Mouse (Mus musculus) lung, postnatal 36 days (tissue): ENCODE data around the gene Lonp2.
A peak's percentile ranks its signal among the peaks of the same experiment; 100 is the strongest.

Source experiments
- DNase-seq: peaks from one replicate; pipeline ENCODE4 v3.0.0; 2022; ENCODE audit warnings: mixed read lengths

The Lonp2 gene

DNA sequence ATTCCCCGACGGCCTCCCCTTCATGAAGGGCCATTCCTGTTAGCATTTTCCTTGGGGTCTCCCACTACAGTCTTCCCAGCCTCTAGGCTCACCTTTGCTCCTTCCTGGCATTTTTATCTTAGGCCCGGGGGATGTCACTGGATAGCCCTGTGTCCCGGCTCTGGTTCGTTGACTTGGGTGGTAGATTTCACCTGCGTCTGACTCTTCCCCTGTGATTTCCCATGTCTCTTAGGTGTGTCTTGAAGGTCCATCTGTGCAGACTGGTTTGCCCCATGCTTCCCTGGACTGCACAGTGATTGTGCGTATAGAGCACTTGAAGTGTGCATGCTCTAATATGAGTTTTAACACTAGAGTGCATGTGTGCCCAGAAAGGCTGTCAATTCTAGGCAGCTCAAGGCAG lies 1.1 kb downstream of the Lonp2 start:
- DNase-seq: no peak

DNA sequence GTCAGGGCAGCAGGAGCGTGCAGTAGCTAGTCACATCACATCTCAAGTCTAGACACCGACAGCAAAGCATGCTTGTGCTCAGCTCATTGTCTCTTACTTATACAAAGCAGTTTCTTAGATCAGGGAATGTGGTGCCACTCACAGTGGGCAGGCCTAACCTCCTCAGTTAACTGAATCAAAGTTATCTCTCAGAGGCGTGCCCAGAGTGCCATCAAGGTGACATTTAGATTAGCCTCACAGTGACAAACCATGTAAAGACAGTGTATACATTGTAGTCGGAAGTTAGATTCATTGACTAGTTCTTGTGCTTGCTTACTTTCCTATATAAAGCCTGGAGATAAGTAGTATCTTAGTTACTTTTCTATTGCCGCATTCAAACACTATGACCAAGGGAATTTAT lies 6.4 kb downstream of the Lonp2 start:
- DNase-seq: no peak

DNA sequence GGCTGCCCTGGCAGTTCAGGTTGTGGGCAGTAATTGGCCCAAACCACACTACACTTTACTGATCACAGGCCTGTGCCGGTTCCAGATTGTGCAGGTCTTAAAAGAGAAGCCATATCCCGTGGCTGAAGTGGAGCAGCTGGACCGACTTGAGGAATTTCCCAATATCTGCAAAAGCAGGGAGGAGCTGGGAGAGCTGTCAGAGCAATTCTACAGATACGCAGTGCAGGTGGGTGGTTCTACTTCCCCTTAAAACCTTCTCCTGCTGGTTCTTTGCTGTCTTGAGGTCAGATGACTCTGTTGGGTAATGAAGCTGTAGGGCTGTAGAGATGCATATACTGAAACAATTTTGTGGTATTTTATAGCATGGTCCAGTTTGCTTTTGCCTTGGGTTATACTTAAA lies 7.6 kb downstream of the Lonp2 start:
- DNase-seq: peak; percentile 65

DNA sequence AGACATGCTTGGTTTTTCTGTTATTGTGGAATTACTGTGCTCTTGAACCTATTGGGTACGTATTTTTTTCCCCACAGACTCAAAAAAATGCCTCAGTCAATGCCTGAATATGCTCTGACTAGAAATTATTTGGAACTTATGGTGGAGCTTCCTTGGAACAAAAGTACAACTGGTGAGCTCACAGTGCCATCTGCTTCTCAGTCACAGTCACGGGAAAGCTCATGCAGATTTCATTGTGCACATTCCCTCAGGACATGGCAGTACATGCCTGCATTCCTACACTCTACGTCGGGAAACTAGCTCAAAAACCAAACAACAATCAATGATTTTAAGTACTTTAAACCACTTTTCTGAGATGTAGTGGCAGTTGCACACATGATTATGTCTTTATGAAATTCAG lies 14.0 kb downstream of the Lonp2 start:
- DNase-seq: no peak

DNA sequence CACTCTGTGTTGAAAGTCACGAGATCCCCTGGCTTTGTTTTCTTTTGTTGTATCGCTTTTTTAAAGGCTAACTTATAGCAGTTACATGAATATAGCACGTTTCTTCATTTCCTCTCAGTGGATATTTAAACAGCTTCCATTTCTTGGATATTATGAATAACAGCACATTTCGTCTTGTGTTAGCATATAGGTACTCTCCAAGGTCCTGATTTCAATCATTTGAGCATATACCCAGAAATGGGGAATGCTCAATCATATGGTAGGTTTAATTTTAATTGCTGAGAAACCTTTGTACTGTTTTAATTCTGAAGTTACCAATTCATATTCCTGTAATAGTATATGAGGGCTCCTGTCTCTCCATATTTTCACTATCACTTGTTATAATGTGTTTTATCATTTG lies 15.1 kb downstream of the Lonp2 start:
- DNase-seq: no peak

DNA sequence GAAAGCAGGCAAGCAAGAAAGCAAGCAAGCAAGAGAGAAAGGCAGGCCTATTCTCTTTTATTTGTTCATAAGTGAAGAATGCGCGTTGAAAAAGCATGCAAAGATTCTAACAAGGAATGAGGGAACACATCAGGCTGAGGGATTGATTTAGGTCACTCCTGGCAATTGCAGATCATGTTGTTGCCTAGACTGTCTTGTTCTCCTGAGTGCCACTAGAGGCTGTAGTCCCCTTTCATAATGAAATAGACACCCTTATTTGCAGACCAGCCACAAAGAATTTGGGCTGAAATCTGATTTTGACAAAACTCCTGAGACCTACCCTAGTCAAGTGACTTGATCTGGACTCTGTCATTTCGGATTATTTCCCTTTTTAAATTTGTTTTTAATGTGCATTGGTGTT lies 18.8 kb downstream of the Lonp2 start:
- DNase-seq: no peak

DNA sequence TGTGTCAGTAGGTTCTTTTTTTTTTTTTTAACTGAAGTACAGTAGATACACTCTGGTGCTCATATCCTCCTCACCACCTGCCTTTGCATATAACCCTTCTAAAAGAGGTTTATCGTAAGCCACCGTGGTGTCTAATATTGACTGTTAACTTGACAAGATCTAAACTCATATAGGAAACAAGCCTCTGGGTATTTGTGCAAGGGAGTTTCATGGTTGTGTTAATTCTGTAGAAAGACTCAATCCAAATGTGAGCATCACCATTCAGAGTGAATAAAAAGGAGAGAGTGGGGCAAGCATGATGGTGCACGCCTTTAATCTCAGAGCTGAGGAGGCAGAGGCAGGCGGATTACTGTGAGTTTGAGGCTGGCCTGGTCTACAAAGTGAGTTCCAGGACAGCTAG lies 20.8 kb downstream of the Lonp2 start:
- DNase-seq: no peak

DNA sequence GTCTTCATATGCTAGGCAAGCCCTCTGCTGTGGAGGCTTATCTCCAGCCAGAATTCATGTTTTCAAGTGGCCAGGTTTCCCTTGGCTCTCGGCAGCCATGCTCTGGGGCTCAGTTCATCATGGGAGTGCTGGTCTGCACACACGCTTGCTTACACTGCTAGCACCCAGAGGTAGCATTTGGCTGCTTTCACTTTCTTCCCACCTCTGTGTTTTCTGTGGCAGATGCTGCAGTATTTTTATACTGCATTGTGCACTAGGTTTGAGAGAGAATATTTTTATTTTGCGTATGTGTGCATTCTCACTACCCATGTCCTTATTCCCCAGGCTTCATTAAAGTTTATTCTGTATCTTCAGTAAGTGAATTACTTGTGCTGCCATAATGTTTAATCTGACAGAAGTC lies 23.9 kb downstream of the Lonp2 start:
- DNase-seq: no peak

DNA sequence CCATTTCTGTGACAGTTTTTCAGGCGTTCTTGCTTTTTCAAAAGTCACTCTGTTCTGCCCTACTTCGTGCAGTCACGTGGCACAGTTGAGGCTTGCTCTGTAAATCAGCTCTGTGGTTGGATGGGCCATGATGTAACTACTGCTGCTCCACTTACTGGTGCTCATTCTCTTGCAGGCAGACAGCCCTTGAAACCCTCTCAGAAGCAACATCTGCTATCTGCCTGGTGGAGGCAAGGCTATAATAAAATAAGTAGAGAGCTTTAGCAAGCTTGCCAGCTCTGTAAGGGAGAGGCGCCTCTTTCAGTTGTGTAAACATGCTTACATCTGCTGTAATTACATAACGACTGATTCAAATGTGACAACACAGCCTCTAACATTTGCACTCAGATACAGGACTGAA lies 27.6 kb downstream of the Lonp2 start:
- DNase-seq: no peak

DNA sequence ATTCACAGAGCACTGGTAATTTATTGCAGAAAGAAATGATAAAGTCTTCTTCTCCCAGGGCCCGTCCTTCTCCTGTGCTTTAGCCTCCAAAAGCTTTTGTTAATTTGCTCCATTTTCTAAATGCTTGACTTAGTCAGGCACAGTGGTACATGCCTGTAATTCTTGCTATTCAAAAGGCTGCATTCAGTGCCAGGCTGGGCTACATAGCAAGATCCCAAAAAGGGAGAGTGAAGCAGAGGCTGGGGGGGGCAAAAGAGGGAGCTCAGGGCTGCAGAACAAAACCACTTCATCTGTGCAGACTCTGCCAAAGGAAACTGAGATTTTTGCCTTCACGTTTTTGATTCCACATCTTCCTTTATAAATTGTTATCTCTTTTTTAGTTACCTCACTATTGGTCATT lies 28.7 kb downstream of the Lonp2 start:
- DNase-seq: no peak

DNA sequence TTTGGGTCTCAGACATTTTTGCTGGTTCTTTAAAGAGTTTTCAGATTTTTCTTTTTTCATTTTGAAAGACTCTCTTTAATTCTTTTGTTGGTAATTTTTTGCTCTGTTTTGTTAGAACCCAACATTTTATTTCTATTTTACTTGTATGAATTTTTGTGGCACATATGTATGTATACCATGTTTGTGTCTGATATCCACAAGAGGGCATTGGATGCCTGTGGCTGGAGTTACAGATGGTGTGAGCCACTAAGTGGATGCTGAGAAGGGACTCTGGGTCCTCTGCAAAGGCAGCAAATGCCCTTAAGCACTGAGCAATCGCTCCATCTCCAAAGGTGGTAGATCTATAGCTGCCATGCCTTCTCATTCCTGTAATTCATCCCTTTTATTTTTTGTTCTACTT lies 30.7 kb downstream of the Lonp2 start:
- DNase-seq: peak; percentile 8

DNA sequence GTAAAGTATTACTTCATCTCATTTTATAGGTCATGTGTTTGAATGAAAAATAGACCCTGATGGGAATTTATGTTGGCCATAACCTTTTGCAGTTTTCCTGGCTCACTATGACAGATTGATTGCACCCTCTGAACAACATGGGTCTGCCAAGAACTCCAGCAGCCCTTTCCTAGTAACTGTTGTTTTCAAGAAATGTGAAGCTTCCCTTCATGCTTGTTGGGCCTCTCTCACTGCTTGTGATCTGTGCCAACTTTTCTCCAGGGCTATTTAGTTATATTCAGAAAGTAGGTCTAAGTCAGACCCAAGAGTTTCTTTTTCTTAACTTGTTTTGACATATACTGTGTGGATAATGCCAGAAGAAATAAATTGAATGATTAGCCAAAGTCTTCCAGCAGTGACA lies 44.9 kb downstream of the Lonp2 start:
- peak; percentile 8 for DNase-seq

DNA sequence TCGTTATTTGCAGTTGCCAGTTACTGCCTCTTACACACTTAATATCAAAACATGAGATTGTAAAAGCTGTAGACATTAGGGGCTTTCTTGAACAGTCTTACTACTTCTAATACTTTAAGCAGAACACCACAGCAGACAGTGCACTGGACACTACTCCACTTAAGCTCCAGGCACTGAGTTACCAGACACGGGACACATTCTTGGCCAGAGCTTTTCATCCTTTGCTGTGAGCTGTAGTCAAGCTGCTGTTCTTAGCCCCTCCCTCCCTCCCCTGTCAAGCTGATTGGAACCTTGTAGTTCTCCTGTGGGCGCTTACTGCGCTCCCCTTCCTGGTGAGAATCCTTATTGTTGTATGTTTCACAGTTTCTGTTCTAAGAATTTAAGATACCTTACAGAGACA lies 45.4 kb downstream of the Lonp2 start:
- DNase-seq: no peak

DNA sequence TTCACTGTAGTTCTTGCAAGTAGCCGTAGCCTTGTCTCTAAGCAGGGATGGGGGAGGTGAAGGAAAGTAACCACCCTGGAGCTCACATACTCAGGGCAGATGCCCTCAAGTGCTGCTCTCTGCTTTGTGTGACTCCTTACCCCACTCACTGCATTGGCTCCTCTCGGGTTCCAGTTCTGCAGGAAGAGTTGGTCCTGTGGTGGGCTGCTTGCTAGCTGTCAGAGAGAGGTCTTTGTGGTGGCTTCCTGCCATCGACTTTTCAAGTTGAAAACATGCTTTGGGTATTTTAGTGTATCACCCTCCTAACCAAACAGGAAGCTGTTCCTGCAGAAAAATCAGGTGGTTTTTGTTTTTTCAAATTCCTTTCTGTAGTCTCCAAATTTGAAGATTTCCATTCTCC lies 62.8 kb downstream of the Lonp2 start:
- no peak for DNase-seq

DNA sequence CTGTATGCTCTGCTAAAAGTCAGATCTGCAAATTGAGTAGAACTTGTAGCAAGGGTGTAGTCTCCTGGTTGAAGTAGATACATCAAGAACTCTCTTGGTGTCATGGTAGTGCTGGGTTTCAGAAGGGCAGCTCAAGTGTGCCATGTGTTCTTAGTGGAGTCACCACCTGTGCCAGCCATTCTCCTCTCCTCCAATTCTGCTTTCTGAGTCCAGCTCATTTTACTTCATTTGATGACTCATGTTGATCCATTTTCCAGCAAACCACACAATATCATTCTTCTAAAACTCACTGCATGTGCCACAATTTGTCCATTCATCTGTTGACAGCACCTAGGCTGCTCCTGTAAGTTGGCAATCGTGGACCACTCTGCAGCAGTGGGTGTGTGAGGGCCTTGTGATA lies 68.3 kb downstream of the Lonp2 start:
- no peak for DNase-seq

DNA sequence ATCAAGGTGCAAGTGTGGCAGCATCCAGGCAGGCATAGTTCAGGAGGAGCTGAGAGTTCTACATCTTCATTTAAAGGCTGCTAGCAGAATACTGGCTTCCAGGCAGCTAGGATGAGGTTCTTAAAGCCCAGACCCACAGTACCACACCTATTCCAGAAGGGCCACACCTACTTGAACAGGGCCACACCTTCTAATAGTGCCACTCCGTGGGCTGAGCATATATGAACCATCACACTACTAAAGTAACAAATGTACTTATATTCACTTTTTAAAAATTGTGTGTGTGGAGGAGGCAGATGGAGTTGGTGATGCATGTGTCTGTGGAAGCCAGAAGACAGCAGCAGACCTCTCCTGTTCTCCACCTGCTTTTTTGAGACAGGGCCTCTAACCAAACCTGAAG lies 70.2 kb downstream of the Lonp2 start:
- no peak for DNase-seq

DNA sequence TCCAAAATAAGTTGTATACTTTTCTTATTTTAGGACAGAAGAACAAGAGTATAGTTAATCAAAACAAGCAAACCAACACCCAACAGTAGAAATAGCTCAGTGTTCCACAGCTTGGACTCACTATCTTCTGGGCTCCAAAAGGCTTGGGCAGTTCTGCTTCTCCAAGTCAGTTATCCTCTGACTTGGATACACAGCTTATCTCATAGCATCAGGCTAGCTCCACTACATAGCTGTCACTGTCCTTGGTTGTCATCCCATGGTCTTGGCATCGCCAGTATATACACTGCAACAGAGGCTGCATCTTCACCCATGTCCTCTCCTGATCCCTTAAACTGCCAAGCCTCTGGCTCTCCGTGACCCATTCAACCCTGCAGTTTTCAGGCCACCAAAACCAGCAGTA lies 71.9 kb downstream of the Lonp2 start:
- no peak for DNase-seq

DNA sequence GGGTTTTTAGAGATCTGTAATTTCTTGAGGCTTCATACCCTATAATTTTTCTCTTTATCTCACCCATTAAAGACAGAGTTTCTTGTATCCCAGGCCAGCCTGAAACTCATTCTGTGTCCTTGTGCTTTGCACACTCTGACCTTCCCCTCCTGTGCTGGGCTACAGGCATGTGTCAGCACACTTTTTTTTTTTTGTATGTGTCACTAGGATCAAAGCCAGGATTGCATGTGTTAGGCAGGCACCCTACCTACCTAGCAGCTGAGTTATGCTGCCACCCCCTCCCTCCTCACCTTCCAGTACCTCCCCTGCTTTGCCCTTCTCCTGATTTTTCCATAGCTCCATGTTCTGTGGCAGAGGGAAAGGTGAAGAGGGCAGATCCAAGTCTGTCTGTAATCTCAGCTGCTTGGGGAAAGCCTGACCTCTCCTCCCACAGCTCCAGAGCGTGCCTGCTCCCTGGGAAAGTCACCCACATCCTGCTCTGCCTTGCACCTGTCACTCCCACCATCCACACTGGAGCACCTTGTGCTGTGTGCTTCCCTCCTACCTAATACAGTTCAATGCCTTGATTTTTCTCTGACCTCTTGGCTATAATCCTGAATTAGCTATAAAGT lies 75.1 kb downstream of the Lonp2 start:
- no peak for DNase-seq

DNA sequence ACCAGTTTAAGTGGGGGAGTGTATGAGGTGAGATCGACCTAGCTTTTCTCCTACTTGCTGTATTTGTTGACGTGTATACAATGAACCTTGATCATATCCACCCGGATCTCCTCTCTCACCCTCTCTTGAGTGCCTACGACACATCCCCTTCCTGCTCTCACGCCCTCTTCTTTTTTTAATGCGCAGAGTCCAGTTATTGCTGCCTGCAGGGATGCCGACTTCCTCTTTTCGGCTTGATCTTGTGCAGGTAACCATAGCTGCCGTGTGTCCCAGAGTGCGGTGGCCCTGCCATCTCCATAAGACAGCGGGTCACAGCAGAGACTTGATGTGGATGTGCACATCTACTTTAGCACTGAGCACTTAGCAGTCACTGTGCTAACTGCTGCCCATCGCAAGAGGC lies 75.6 kb downstream of the Lonp2 start:
- DNase-seq: no peak

DNA sequence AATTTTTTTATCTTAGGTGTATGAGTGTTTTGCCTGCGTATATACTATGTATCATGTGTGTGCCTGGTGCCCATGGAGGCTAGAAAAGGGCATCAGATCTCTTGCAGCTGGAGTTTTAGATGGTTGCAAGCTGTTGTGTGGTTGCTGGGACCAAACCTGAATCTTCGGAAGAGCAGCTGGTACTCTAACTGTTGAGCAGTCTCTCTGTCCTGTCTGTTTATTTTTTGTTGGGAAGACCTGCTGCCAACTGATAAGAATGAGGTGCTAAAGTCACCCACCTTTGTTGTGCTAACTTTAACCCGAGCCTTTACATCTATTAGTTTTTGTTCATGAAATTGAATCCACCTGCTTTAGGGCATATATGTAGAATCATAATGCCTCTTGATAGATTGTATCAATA lies 78.6 kb downstream of the Lonp2 start:
- no peak for DNase-seq

DNA sequence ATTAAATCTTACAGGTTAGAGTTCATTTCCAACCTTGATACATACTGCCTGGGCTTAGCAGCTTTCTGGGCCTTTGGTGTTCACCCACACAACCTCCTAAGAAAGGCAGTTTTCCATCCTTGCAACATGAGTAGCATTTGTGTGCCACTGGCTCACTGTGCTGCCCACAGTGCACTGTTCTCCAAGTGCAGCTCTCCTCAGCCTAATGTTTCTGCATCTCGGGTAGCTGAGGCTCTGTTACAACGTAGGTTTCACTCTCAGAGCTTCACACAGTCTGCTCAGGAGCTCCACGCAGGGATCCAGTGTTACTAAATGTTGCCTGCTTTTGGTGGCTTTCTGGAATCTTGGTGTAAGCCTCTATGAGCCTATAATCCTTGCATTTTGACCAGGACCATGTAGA lies 81.5 kb downstream of the Lonp2 start:
- DNase-seq: no peak

DNA sequence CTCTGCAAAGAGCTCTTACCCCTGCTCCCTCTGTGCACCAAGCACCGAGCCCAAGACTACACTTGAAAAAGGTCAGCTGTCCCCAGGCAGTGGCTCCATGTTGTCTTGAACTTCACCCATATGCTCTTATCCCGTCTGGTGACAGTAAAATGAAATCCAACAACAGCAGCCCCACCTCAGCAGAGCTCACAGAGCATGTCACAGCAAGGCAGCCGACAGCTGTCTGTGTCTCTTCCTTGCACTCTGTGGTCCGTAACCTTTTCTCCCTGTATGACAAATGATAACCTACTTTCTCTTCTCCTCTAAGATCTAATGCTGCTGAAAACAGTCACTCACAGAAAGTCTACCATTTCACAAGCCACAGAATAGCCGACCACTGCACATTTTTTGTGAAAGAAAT lies 82.9 kb downstream of the Lonp2 start:
- no peak for DNase-seq

DNA sequence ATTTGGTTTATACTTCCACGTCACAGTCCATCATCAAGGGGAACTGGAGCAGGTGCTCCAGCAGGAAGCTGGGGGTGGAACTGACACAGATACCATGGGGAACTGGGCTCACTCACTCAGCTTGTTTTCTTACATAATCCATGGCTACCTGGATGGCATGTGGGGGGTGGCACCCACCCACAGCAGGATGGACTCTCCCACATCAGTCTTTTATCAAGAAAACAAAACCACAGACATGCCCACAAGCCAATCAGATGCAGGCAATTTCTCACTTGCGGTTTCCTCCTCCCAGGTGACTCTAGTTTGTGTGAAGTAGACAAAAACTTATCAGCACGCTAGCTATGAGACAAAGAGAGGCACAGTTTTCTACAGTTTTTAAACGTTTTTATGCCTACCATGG lies 84.0 kb downstream of the Lonp2 start:
- DNase-seq: peak; percentile 28

DNA sequence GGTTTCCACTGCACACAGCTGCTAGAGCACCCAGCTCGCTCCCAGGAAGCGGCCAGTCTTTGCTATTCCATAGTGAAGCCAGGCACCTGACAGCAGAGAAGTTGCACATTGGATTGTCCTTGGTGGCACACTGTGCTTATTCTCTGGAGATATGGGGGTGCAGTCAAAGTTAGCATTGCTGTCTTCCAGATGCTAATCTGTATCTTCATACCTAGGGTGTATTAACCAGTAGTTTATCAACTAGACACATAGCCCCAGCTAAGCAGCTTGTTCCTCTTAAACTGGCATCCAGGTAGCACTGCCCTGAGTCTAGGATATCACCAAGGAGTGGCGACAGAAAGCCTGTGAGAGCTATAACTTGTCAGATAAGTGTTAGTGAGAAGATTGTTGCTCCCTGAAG lies 88.8 kb downstream of the Lonp2 start:
- DNase-seq: no peak

DNA sequence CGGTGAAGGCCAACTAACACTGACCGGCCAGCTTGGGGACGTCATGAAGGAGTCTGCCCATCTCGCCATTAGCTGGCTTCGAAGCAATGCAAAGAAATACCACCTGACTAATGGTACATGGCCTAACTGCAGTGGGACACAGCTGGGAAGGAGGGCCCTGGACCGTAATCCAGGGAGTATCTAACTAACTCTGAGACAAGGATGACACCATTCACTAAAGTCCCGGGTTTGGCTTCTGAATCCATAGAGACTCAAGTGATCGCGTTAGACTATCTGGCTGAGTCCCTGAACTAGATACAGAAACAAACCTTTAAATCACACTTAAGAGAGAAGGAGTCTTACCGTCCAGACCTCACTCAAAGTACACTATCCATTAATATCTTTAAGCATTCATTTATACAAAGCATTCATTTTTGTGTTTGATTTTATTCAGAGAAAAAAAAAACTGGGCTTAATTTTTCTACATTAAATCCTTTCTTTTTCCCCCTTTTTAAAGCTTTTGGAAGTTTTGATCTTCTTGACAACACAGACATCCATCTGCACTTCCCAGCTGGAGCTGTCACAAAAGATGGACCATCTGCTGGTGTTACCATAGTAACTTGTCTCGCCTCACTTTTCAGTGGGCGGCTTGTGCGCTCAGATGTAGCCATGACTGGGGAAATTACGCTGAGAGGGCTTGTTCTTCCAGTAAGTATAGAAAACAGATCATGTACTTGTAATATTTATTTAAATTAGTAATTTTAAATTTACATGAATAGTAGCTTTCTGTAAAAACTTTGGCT lies 89.8 kb downstream of the Lonp2 start:
- DNase-seq: peak; percentile 42
